Mouse (Mus musculus) myocyte (in vitro differentiated cells): ENCODE measurements at regions not wholly inside any gene's neighbourhood (a gene's known extent, or its start where the extent isn't known, plus 50 kb on each side); places are given as distances from the start of the nearest gene placed in this dataset.

Experiments
- CEBPB ChIP-seq: IDR thresholded peaks from 2 replicates; pipeline ENCODE4 v1.6.1; 2011; ENCODE audit warnings: mild to moderate bottlenecking, moderate library complexity; ENCODE audit not compliant: poor library complexity, insufficient read depth, severe bottlenecking
- E2F4 ChIP-seq: IDR thresholded peaks from one replicate; pipeline ENCODE4 v1.6.1; 2011; ENCODE audit warnings: mild to moderate bottlenecking, control low read depth, moderate library complexity; ENCODE audit not compliant: insufficient read depth
- MAX ChIP-seq: IDR thresholded peaks from one replicate; pipeline ENCODE4 v1.6.1; 2011; ENCODE audit warnings: low read depth, mild to moderate bottlenecking, control low read depth
- MYOD1 ChIP-seq, 3 experiments: IDR thresholded peaks; one replicate each; pipeline ENCODE4 v1.6.1; 2011; ENCODE audit warnings: control low read depth in 2 of 3, low read depth in 2 of 3, mild to moderate bottlenecking in 2 of 3, moderate library complexity in 1 of 3; ENCODE audit not compliant: insufficient read length in 2 of 3, control insufficient read depth in 1 of 3
- MYOG ChIP-seq, 3 experiments: IDR thresholded peaks; one replicate each; pipeline ENCODE4 v1.6.1; 2011; ENCODE audit warnings: control low read depth in 2 of 3, low read depth in 2 of 3, mild to moderate bottlenecking in 2 of 3; ENCODE audit not compliant: insufficient read length in 2 of 3, control insufficient read depth in 1 of 3, insufficient read depth in 1 of 3
- POLR2A ChIP-seq: IDR thresholded peaks from one replicate; pipeline ENCODE4 v1.6.1; 2011; ENCODE audit warnings: low read depth, mild to moderate bottlenecking, control low read depth, moderate library complexity; ENCODE audit not compliant: insufficient read length
- REST ChIP-seq: IDR thresholded peaks from one replicate; pipeline ENCODE4 v1.6.1; 2011; ENCODE audit warnings: mild to moderate bottlenecking, control low read depth, moderate library complexity; ENCODE audit not compliant: insufficient read depth, insufficient read length
- SRF ChIP-seq: IDR thresholded peaks from one replicate; pipeline ENCODE4 v1.6.1; 2011; ENCODE audit warnings: low read depth; ENCODE audit not compliant: control insufficient read depth, insufficient read length
- TCF12 ChIP-seq: IDR thresholded peaks from one replicate; pipeline ENCODE4 v1.6.1; 2011; ENCODE audit warnings: mild to moderate bottlenecking, control low read depth; ENCODE audit not compliant: poor library complexity, insufficient read depth, severe bottlenecking
- TCF3 ChIP-seq: IDR thresholded peaks from one replicate; pipeline ENCODE4 v1.6.1; 2011; ENCODE audit warnings: low read depth, control low read depth; ENCODE audit not compliant: insufficient read length
- USF1 ChIP-seq: IDR thresholded peaks from one replicate; pipeline ENCODE4 v1.6.1; 2011; ENCODE audit warnings: low read depth, mild to moderate bottlenecking, control low read depth, moderate library complexity

GRCm38 (mm10) chr1:143906881-143907280 lies 97.1 kb downstream of the Rgs2 start:
- TF ChIP-seq USF1 = no peak
- TF ChIP-seq POLR2A = no peak
- no peak for TF ChIP-seq TCF12
- TF ChIP-seq TCF3 = no peak
- TF ChIP-seq CEBPB = no peak
- no peak for TF ChIP-seq E2F4
- no peak for TF ChIP-seq SRF
- TF ChIP-seq MYOG (IDR thresholded peaks at IDR 0.05; ENCODE audit: control insufficient read depth in 1 of 3, insufficient read depth in 1 of 3, insufficient read length in 2 of 3, low read depth in 2 of 3) = no peak
- no peak for TF ChIP-seq MYOD1 (IDR thresholded peaks at IDR 0.05; ENCODE audit: control insufficient read depth in 1 of 3, insufficient read length in 2 of 3, low read depth in 2 of 3)
- no peak for TF ChIP-seq MAX
- TF ChIP-seq REST = no peak
